Mouse (Mus musculus) heart, embryonic 11.5 days (tissue): ENCODE data around the gene Rnf26. TPM values are rescaled to one million over a fixed set of nuclear protein-coding genes. Genes with fewer than 3 reads are reported as not detected.

Experiments used
- ATAC-seq: fragments of 200-750 bp; cut with Nextera tagmentation; replicated peaks from 2 replicates; pipeline ENCODE4 v1.8.0; 2017; ENCODE audit warnings: moderate library complexity; ENCODE audit not compliant: insufficient number of reproducible peaks, low FRiP score, low TSS enrichment
- H3K27ac ChIP-seq: fragments of 300-500 bp; sonication (generic); 2 replicates; pipeline ENCODE4 v1.5.1; 2014; ENCODE audit warnings: mild to moderate bottlenecking, low read depth, low read length
- H3K27me3 ChIP-seq: fragments of 300-500 bp; sonication (generic); 2 replicates; pipeline ENCODE4 v1.6.1; 2014; ENCODE audit warnings: mild to moderate bottlenecking, low read length, mixed read lengths; ENCODE audit not compliant: control insufficient read depth, insufficient read depth
- H3K36me3 ChIP-seq: fragments of 300-500 bp; sonication (generic); 2 replicates; pipeline ENCODE4 v1.6.1; 2014; ENCODE audit warnings: mild to moderate bottlenecking, low read length, moderate library complexity, mixed read lengths; ENCODE audit not compliant: control insufficient read depth, insufficient read depth
- H3K4me1 ChIP-seq: fragments of 300-500 bp; sonication (generic); 2 replicates; pipeline ENCODE4 v1.6.1; 2014; ENCODE audit warnings: low read length; ENCODE audit not compliant: control insufficient read depth, insufficient read depth
- H3K4me2 ChIP-seq: fragments of 300-500 bp; sonication (generic); 2 replicates; pipeline ENCODE4 v1.6.1; 2014; ENCODE audit warnings: mild to moderate bottlenecking, moderate library complexity
- H3K4me3 ChIP-seq: fragments of 300-500 bp; sonication (generic); 2 replicates; pipeline ENCODE4 v1.5.1; 2014; ENCODE audit warnings: low read depth, low read length
- H3K9ac ChIP-seq: fragments of 300-500 bp; sonication (generic); 2 replicates; pipeline ENCODE4 v1.6.1; 2014; ENCODE audit warnings: mild to moderate bottlenecking, low read depth, low read length, moderate library complexity
- H3K9me3 ChIP-seq: fragments of 300-500 bp; sonication (generic); replicated peaks from 2 replicates; pipeline ENCODE4 v1.6.1; 2016; ENCODE audit warnings: low read length; ENCODE audit not compliant: control insufficient read depth
- WGBS: fragments of 180-500 bp; shearing (Covaris S2); extraction: QIAGEN DNeasy Blood & Tissue Kit; methylation state at CpG from one replicate; pipeline ENCODE4 v1.1.7; 2014; ENCODE audit not compliant: insufficient replicate concordance; 5-methylcytosine and 5-hydroxymethylcytosine counted together
- polyA plus RNA-seq: library from polyadenylated mRNA; unstranded; fragments of >200 nt; fragmentation: Nextera tagmentation; extraction: Ambion mirVana; gene quantifications from 2 replicates; pipeline ENCODE4 v1.2.1, GENCODE M21; 2014

Rnf26 gene
- polyA plus RNA-seq, 1 experiment from 2014 or later: 35.2 TPM

DNA sequence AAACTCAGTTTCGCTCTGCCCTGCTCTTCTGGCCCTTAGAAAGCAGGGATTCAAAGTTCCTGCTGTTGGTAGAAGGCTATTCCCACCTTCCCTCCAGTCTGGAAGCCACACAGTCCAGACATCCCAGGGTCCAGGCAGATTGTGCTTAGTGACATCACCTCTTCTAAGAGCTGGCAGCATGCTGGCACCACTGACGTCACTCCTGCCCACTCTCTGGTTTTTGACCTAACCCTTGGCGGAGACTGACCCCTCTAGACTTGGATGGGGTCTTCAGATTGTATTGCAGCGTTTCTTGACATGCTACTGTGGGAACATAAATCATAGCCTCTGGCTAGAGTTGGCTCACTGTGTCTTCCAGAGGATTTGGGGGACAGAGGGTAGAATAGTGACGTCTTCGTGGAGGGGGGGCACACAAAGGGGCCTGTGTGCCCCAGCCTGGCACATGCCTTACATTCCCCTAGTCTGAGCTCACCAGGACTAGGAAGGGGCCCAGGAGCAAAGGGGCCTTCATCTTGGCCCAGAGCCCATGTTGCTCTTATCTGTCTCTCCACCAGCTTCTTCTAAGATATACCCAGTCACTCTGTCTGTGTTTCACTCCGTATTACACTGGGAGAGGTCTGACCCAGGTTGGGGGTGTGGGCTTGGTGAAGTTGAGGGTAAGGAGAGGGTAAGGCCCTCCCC, 22.6 kb upstream of the Rnf26 start:
- H3K36me3 ChIP-seq: peaks cover 32% of the 10 kb centered on the region
- peaks cover 42% of the 10 kb centered on the region for H3K4me1 ChIP-seq
- H3K27me3 ChIP-seq: no peaks in the 10 kb centered on the region
- no peaks in the 10 kb centered on the region for H3K9me3 ChIP-seq
- H3K9ac ChIP-seq: peak overlapping the region; percentile 88
- WGBS: 26% methylated on average over 7 of the region's 7 CpGs
- peak; percentile 35; the same call in 1 of the 2 replicates for ATAC-seq
- peak overlapping the region; percentile 90 for H3K27ac ChIP-seq
- H3K4me2 ChIP-seq: peak overlapping the region; percentile 86
- H3K4me3 ChIP-seq: peak overlapping the region; percentile 87

DNA sequence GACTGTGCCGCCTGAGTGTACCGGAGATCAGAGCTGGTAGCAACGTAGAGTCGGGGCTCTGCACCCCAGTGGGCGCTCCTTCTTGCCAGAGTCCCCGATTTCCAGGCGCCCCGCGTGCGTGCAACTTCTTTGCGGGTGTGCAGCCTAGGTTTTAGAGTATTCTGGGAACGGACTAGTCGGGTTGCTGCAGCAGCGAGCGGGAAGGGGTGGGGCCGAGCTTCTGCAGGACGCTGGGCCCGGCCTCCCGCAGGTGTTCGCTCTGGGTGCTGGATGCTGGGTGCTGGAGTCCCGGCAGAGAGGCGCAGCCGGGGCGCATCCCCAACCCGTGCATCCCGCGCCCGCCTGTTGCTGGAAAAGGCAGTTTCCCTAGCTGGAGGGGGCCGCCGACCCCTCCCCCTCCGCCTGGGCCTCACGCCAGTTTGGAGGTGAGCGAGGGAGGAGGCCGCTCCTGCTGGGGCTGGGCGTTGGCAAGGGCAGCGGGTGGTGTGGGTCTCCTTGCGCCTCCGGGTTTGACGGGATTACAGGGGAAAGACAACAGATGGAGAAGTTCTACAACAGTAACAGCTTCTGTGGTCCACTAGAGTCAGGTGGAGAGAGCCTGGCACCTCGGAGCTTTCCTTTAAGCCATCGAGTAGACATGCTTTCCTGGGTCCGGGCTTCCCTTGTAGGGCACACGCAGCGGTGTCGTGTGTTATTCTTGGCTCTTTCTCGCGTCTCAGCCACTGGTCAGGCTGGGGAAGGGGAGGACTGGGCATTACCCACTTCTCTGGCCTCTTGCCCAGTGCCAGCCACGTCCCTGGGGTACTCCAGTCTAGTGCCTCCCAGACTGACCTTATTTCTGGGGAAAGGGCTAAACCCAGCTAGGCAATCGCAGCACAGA, 21.8 kb upstream of the Rnf26 start:
- peaks cover 48% of the 10 kb centered on the region for H3K4me1 ChIP-seq
- H3K36me3 ChIP-seq: peaks cover 25% of the 10 kb centered on the region
- H3K4me2 ChIP-seq: peak overlapping the region; percentile 86
- no peaks in the 10 kb centered on the region for H3K27me3 ChIP-seq
- 2% methylated on average over 46 of the region's 49 CpGs for WGBS
- no peaks in the 10 kb centered on the region for H3K9me3 ChIP-seq
- H3K4me3 ChIP-seq: peak overlapping the region; percentile 87
- peak overlapping the region; percentile 88 for H3K9ac ChIP-seq
- H3K27ac ChIP-seq: peak overlapping the region; percentile 90
- ATAC-seq: no peak

DNA sequence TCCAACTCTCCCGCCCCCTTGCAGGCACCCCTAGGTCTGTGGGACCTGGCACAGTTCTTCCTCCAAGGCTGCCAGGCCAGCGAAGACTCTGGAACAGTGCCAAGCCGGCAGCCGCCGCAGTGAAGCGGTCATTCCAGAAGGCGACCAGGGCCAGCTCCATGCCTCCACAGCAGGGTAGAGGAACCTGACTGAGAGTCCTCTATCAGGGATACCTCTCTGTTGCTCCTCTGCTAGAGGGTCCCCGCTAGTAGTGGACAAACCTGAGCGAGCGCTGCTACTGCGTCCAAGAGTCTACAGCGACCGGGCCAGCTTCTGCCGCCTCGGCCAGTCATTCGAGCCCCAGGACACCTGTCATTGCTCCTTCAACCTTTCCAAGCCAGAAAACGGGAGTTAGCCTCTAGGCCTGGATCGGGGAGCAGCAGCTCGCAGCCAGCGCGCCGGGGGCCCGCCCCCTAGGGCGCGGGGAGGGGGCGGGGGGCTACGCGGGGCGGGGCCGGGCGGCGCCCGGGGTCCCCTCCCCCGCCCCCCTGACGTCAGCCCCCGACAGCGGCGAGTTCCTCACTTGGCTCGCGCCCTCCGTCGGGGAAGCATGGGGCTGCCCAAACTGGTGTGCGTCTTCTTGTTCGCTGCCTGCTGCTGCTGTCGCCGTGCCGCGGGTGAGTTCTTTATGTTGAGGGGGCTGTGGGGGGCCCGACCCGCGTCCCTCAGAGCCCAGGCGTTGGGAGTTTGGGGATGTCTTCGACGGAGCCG, 21.0 kb upstream of the Rnf26 start, which contains the start of gene Mcam:
TSS of gene Mcam (plus strand) at position 369 of the 750 bp plus-strand sequence.
- ATAC-seq: peak; percentile 40
- peaks cover 17% of the 10 kb centered on the region for H3K36me3 ChIP-seq
- peaks cover 49% of the 10 kb centered on the region for H3K4me1 ChIP-seq
- H3K4me3 ChIP-seq: peak within 1 kb of the TSS; percentile 87
- H3K4me2 ChIP-seq: peak within 1 kb of the TSS; percentile 86
- peak within 1 kb of the TSS; percentile 88 for H3K9ac ChIP-seq
- no peaks in the 10 kb centered on the region for H3K9me3 ChIP-seq
- WGBS: under 1% methylated on average over 54 of the region's 55 CpGs
- H3K27me3 ChIP-seq: no peaks in the 10 kb centered on the region
- H3K27ac ChIP-seq: peak within 1 kb of the TSS; percentile 90

DNA sequence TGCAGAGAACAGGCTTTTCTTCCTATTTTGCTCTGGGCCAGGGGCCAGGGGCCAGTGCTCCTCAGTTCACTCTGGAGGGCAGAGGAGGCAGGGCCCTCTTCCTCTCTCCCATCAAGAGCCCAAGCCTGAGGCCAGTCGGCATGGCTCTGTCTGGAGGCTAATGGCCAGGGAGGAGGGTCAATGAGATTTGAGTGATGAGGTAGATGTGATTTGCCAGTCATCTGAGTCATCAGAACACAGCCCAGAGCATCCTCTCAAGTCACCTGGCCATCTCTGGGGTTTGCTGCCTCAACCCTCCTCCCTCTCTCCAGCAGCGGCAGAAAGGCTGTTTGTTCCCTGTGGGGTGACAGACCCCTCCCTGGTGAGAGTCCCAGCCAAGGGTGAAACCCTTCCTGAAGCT, 20.0 kb upstream of the Rnf26 start:
- H3K9ac ChIP-seq: peak overlapping the region; percentile 88; the same call in 1 of the 2 replicates
- peak overlapping the region; percentile 86 for H3K4me2 ChIP-seq
- H3K27me3 ChIP-seq: no peaks in the 10 kb centered on the region
- no peaks in the 10 kb centered on the region for H3K9me3 ChIP-seq
- H3K36me3 ChIP-seq: peaks cover 11% of the 10 kb centered on the region
- no peak for ATAC-seq
- peaks cover 42% of the 10 kb centered on the region for H3K4me1 ChIP-seq
- H3K4me3 ChIP-seq: peak overlapping the region; percentile 87
- H3K27ac ChIP-seq: peak overlapping the region; percentile 90
- WGBS: 13% methylated on average over 2 of the region's 2 CpGs

DNA sequence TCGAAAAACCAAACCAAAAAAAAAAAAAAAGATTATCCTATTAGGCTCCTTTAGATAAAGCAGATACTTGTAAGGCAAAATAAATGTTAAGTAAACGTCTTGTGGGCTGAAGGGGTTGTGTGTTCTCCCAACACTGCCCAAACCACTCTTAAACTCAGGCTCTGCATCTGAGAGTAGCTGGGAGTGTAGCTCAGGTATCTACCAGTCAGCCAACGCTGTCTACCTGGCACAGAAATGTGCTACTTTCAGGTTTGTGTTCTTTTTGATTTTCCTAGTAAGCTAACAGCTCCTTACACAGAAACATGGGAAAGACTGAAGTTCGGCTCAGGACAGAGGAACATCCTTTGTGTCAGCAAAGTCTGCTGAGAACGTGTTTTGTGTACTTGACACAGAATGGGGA, 18.9 kb upstream of the Rnf26 start:
- Histone ChIP-seq H3K9me3 (no peaks in the 10 kb centered on the region), H3K36me3 (peaks cover 6% of the 10 kb centered on the region), H3K9ac (no peak overlapping the region), H3K27me3 (no peaks in the 10 kb centered on the region), H3K27ac (no peak overlapping the region), H3K4me2 (no peak overlapping the region), H3K4me1 (peaks cover 39% of the 10 kb centered on the region), H3K4me3 (no peak overlapping the region)
- no peak for ATAC-seq
- WGBS: 58% methylated on average over 5 of the region's 5 CpGs

DNA sequence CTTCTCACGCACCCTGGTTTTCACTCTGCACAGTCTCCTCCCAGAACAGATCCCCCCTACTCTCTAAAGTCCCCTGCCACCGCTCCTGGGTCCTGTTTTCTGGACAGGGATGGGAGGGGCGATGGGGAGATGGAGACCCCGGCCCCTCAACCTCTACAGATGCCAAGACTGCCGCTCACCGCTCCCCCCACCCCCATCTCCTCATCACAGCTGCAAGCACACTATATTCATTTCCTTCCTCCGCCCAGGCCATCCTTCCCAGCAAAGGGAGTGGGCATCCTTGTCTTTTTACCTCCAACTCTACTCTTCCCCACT, 17.9 kb upstream of the Rnf26 start:
- Histone ChIP-seq H3K36me3 (no peaks in the 10 kb centered on the region), H3K27ac (peak overlapping the region; percentile 82), H3K9me3 (no peaks in the 10 kb centered on the region), H3K27me3 (no peaks in the 10 kb centered on the region), H3K4me2 (peak overlapping the region; percentile 86), H3K4me3 (no peak overlapping the region), H3K9ac (peak overlapping the region; percentile 81), H3K4me1 (peaks cover 34% of the 10 kb centered on the region)
- no peak for ATAC-seq
- WGBS: 37% methylated on average over 7 of the region's 7 CpGs

DNA sequence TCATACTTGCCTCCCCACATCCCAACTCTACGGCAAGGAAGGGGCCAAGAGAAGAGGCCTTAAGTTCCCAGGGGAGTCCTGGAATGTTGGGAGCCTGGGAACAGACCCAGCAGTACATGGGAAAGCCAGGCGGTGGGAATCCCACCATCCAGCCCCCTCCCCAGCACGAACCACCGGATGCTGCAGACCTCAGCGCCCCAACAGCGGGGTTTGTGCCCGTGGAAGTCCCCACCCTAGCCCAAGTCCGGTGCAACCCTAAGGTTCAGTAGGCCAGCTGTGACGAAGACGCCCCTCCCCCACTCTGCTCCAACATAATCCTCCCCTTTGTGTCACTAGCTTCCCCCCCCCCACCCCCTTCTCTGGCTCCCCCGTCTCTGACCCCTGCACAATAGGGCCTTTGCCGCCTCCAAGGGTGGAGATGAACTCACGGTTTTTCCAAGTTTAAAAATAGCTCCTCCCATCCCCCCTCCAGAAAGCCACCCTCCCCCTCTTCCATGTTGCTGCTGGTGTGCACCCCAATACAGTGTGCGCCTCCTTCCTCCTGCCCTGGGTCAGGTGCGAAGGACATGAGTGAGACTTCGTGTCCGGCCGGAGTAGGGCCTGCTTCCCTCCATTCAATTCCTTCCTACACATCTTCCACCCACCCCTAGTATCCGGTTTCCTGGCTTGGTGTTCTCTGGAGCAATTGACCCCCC, 17.4 kb upstream of the Rnf26 start:
- H3K4me2 ChIP-seq: peak overlapping the region; percentile 86
- WGBS: 13% methylated on average over 19 of the region's 19 CpGs
- H3K9ac ChIP-seq: peak overlapping the region; percentile 81
- peak overlapping the region; percentile 82 for H3K27ac ChIP-seq
- no peaks in the 10 kb centered on the region for H3K36me3 ChIP-seq
- peak overlapping the region; percentile 42 for H3K4me3 ChIP-seq
- no peaks in the 10 kb centered on the region for H3K9me3 ChIP-seq
- H3K4me1 ChIP-seq: peaks cover 30% of the 10 kb centered on the region
- no peaks in the 10 kb centered on the region for H3K27me3 ChIP-seq
- peak; percentile 12; the same call in 1 of the 2 replicates for ATAC-seq

DNA sequence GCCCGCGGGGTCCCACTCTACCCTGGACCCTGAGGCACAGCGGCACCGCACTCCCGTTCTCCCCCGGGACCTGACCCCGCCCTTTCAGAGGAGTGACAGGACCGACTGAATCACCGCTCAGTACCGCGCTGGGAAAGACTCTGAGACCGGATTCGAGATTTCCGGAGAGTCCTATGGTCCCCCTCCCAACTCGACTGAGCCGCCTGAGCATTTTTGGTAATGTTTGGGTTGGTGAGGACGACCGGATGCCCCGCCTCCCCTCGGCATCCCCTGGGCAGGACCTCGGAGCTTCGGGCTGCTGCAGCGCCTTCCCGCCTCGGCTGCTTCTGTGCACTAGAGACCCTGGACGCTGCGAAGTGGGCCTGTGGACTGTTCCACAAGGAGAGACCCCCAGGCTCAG, 16.7 kb upstream of the Rnf26 start:
- peak; percentile 50 for ATAC-seq
- WGBS: under 1% methylated on average over 27 of the region's 27 CpGs
- Histone ChIP-seq H3K9me3 (no peaks in the 10 kb centered on the region), H3K4me2 (peak overlapping the region; percentile 86), H3K9ac (peak overlapping the region; percentile 81), H3K4me3 (peak overlapping the region; percentile 42), H3K4me1 (peaks cover 30% of the 10 kb centered on the region), H3K27ac (peak overlapping the region; percentile 82), H3K36me3 (no peaks in the 10 kb centered on the region), H3K27me3 (no peaks in the 10 kb centered on the region)
